Mouse (Mus musculus): ENCODE measurements around the gene Skor1.

DNA sequence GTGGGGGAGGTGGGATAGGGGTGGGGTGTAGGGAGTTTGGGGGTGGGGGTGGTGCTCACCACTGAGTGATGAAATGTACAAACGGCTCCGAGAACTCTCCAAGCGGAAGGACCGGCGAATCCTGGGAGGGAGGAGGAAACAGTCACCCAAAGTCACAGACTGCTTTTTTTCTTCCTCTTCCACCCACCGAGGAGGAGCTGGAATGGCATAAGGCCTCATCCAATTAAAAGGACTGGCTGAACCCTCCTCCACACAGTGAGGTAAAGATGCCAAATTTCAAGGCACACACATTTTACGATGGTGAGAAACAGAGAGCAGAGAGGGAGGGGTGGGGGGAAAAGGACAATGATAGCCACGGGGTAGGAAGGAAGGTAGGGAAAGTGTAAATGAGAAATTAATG lies 48.5 kb upstream of the Skor1 start:
- no peak for TF ChIP-seq POLR2A (IDR thresholded peaks at IDR 0.05; ENCODE audit: insufficient read length, low read depth)
- TF ChIP-seq E2F4 (IDR thresholded peaks at IDR 0.05; ENCODE audit: insufficient read depth) = no peak
- TF ChIP-seq USF1 (IDR thresholded peaks at IDR 0.05; ENCODE audit: low read depth) = no peak
- no peak for TF ChIP-seq POLR2AphosphoS2 (IDR thresholded peaks at IDR 0.05; ENCODE audit: insufficient read length, low read depth)
- no peak for TF ChIP-seq MYOG (IDR thresholded peaks at IDR 0.05; ENCODE audit: control insufficient read depth in 1 of 3, insufficient read depth in 1 of 3, insufficient read length in 2 of 3, low read depth in 2 of 3)
- no peak for TF ChIP-seq CEBPB (IDR thresholded peaks at IDR 0.05; ENCODE audit: insufficient read depth, poor library complexity, severe bottlenecking)
- no peak for TF ChIP-seq MYOD1 (IDR thresholded peaks at IDR 0.05; ENCODE audit: control insufficient read depth in 1 of 3, insufficient read length in 2 of 3, low read depth in 2 of 3)
- TF ChIP-seq TCF3 (IDR thresholded peaks at IDR 0.05; ENCODE audit: insufficient read length, low read depth) = no peak

Measured in myocyte (in vitro differentiated cells).